Mouse (Mus musculus) liver, embryonic 14.5 days (tissue): ENCODE data around the gene Usp24.

Experiments used
- CTCF ChIP-seq: IDR thresholded peaks from 2 replicates; pipeline ENCODE4 v1.5.1; 2016; ENCODE audit warnings: antibody characterized with exemption, low read depth, control low read depth
- EP300 ChIP-seq: IDR thresholded peaks from 2 replicates; pipeline ENCODE4 v1.6.1; 2016; ENCODE audit warnings: antibody characterized with exemption, low read depth

DNA sequence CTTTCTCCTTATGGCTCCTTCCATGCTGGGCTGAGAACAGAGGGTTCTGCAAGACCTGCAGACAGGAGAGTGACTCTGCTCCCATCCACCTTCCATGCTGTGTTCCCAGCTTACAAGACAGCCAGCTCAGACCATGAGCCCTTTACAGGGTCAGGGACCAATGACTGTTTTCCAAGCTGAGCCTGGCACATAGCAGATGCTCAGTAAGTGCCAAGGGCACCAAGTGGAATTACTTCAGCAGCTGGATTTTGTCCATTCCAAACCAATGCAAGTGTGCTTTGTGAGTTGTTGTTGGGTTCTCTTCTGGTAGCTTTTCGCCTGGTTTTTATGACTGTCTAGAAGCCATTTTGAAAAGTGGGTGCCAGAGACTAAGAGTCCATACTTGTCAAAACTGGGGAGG lies 167.8 kb downstream of the Usp24 start:
- TF ChIP-seq CTCF (no peak), EP300 (no peak)
